Mouse (Mus musculus) limb, embryonic 14.5 days (tissue): Measurements from ENCODE around the gene C8a. TPM values are rescaled to one million over a fixed set of nuclear protein-coding genes. Genes with fewer than 3 reads are reported as not detected.

Experiments
- ATAC-seq: fragments of 200-750 bp; cut with Nextera tagmentation; 2 replicates; pipeline ENCODE4 v1.8.0; 2017; ENCODE audit warnings: low read depth, moderate number of reproducible peaks, moderate TSS enrichment; ENCODE audit not compliant: low FRiP score
- DNase-seq: peaks from one replicate; pipeline ENCODE4 v3.0.0-alpha.2; 2015; ENCODE audit warnings: low spot score
- H3K27ac ChIP-seq: fragments of 300-500 bp; sonication (generic); replicated peaks from 2 replicates; pipeline ENCODE4 v1.5.1; 2014; ENCODE audit warnings: low read depth, mild to moderate bottlenecking, low read length, moderate library complexity, mixed read lengths
- H3K27me3 ChIP-seq: fragments of 300-500 bp; sonication (generic); 2 replicates; pipeline ENCODE4 v1.6.1; 2014; ENCODE audit warnings: low read length, mixed read lengths; ENCODE audit not compliant: control insufficient read depth, insufficient read depth
- H3K36me3 ChIP-seq: fragments of 300-500 bp; sonication (generic); 2 replicates; pipeline ENCODE4 v1.6.1; 2014; ENCODE audit warnings: mild to moderate bottlenecking, low read length, moderate library complexity, mixed read lengths; ENCODE audit not compliant: control insufficient read depth, insufficient read depth
- H3K4me1 ChIP-seq: fragments of 300-500 bp; sonication (generic); 2 replicates; pipeline ENCODE4 v1.6.1; 2014; ENCODE audit warnings: antibody characterized with exemption, low read length, mixed read lengths; ENCODE audit not compliant: control insufficient read depth, insufficient read depth
- H3K4me2 ChIP-seq: fragments of 300-500 bp; sonication (generic); replicated peaks from 2 replicates; pipeline ENCODE4 v1.6.1; 2014; ENCODE audit warnings: low read depth, mild to moderate bottlenecking, low read length, moderate library complexity; ENCODE audit not compliant: severe bottlenecking
- H3K4me3 ChIP-seq: fragments of 300-500 bp; sonication (generic); replicated peaks from 2 replicates; pipeline ENCODE4 v1.5.1; 2014; ENCODE audit warnings: low read length
- H3K9ac ChIP-seq: fragments of 300-500 bp; sonication (generic); 2 replicates; pipeline ENCODE4 v1.6.1; 2014; ENCODE audit warnings: mild to moderate bottlenecking, low read depth, low read length, moderate library complexity; ENCODE audit not compliant: severe bottlenecking
- H3K9me3 ChIP-seq: fragments of 300-500 bp; sonication (generic); 2 replicates; pipeline ENCODE4 v1.6.1; 2016; ENCODE audit warnings: low read length; ENCODE audit not compliant: control insufficient read depth
- POLR2A ChIP-seq: fragments of 200-500 bp; IDR thresholded peaks from 2 replicates; pipeline ENCODE4 v1.8.0; 2012; ENCODE audit warnings: inconsistent platforms, mild to moderate bottlenecking, moderate library complexity, borderline replicate concordance; ENCODE audit not compliant: insufficient read depth, insufficient read length; ENCODE audit errors: extremely low read depth
- WGBS: fragments of 180-500 bp; shearing (Covaris S2); extraction: QIAGEN DNeasy Blood & Tissue Kit; methylation state at CpG from one replicate; pipeline ENCODE4 v1.1.7; 2014; 5-methylcytosine and 5-hydroxymethylcytosine counted together
- polyA plus RNA-seq, 2 experiments: library from polyadenylated mRNA; depleted of rRNA in 1 of 2; stranded (reverse) in 1 of 2; unstranded in 1 of 2; fragments of >200 nt; fragmentation: Nextera tagmentation in 1 of 2; extraction: Ambion mirVana in 1 of 2; gene quantifications; 2 replicates each; pipeline versions ENCODE4 v1.2.1 to v1.2.3; 2012 to 2014

Gene C8a
- polyA plus RNA-seq, 2 experiments = 0.04 TPM; not detected in 1

GRCm38 (mm10) chr4:104813617-104814016 lies 62.6 kb downstream of the C8a start:
- Histone ChIP-seq H3K27ac (no peak overlapping the region), H3K4me1 (no peaks in the 10 kb centered on the region), H3K4me3 (no peak overlapping the region), H3K9me3 (no peaks in the 10 kb centered on the region), H3K27me3 (no peaks in the 10 kb centered on the region), H3K9ac (no peak overlapping the region), H3K36me3 (no peaks in the 10 kb centered on the region), H3K4me2 (no peak overlapping the region)
- ATAC-seq (no peak), DNase-seq (no peak)
- TF ChIP-seq POLR2A = no peak
- 72% methylated on average over 2 of the region's 2 CpGs for WGBS

- no peaks in the 10 kb centered on the region for H3K27me3 ChIP-seq
- H3K9ac ChIP-seq = no peak overlapping the region
- H3K4me3 ChIP-seq = no peak overlapping the region
- H3K4me1 ChIP-seq = no peaks in the 10 kb centered on the region
- no peak for ATAC-seq
- no peak for TF ChIP-seq POLR2A
- DNase-seq = no peak
- H3K9me3 ChIP-seq = no peaks in the 10 kb centered on the region
- no peak overlapping the region for H3K27ac ChIP-seq
- WGBS = 67% methylated on average over 10 of the region's 10 CpGs
- no peak overlapping the region for H3K4me2 ChIP-seq
- no peaks in the 10 kb centered on the region for H3K36me3 ChIP-seq
These were observed 65.4 kb downstream of the C8a start for GRCm38 (mm10) chr4:104810710-104811286.

- TF ChIP-seq POLR2A = no peak
- DNase-seq (no peak), ATAC-seq (no peak)
- H3K9ac ChIP-seq = no peak overlapping the region
- no peak overlapping the region for H3K4me3 ChIP-seq
- no peaks in the 10 kb centered on the region for H3K4me1 ChIP-seq
- no peak overlapping the region for H3K27ac ChIP-seq
- no peaks in the 10 kb centered on the region for H3K36me3 ChIP-seq
- H3K9me3 ChIP-seq = no peaks in the 10 kb centered on the region
- H3K4me2 ChIP-seq = no peak overlapping the region
- WGBS = 83% methylated on average over 19 of the region's 19 CpGs
- no peaks in the 10 kb centered on the region for H3K27me3 ChIP-seq
These were observed 70.6 kb downstream of the C8a start for GRCm38 (mm10) chr4:104805414-104806257.

GRCm38 (mm10) chr4:104804100-104804499 lies 72.1 kb downstream of the C8a start:
- no peak for ATAC-seq
- WGBS = 77% methylated on average over 4 of the region's 4 CpGs
- no peak for TF ChIP-seq POLR2A
- Histone ChIP-seq H3K4me3 (no peak overlapping the region), H3K36me3 (no peaks in the 10 kb centered on the region), H3K9ac (no peak overlapping the region), H3K4me1 (no peaks in the 10 kb centered on the region), H3K27ac (no peak overlapping the region), H3K27me3 (no peaks in the 10 kb centered on the region), H3K9me3 (no peaks in the 10 kb centered on the region), H3K4me2 (no peak overlapping the region)
- DNase-seq = no peak

GRCm38 (mm10) chr4:104801625-104802024 lies 74.6 kb downstream of the C8a start:
- H3K9me3 ChIP-seq = no peaks in the 10 kb centered on the region
- H3K4me2 ChIP-seq = no peak overlapping the region
- no peak overlapping the region for H3K9ac ChIP-seq

More at GRCm38 (mm10) chr4:104801625-104802024, 74.6 kb downstream of the C8a start:
- ATAC-seq (no peak), DNase-seq (no peak)
- H3K4me3 ChIP-seq = no peak overlapping the region
- no peak overlapping the region for H3K27ac ChIP-seq
- WGBS = 83% methylated on average over 3 of the region's 3 CpGs
- H3K4me1 ChIP-seq = no peaks in the 10 kb centered on the region
- H3K27me3 ChIP-seq = no peaks in the 10 kb centered on the region
- TF ChIP-seq POLR2A = no peak
- H3K36me3 ChIP-seq = no peaks in the 10 kb centered on the region
